36 mouse cellular contexts compared by ENCODE assay signal in the genomic region with DNA sequence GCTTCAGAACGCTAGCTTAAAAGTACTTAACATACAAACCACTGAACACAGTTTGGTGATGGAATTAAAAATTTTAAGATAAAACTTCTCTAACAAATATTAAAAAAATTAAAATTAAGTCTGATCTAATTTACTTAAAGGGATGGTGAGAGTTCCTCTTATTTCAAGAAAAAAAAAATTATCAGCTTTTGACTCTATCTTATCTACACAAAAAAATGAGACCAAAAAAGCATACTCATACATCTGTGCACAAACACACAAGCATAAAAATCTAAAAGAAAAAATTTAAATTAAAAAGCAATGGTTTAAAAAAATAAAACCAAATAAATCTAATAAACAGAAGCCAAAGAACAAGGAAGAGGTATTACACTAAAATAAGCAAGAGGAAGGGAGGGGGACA. TPM values are rescaled to one million over a fixed set of nuclear protein-coding genes. Genes with fewer than 3 reads are reported as not detected.
"Had no signal": no experiment of that assay in that cellular context is flagged by ENCODE, and none has a peak within 500 bp of the region (broad histone marks: within the 10 kb centered on the region; RNA-seq: fewer than 3 reads in every experiment).

No protein-coding gene starts in this region.

- DNase-seq: heart, postnatal 10 days; heart, postnatal 14 days; heart, postnatal 36 days; heart, postnatal 4 days; kidney, adult 11 months; kidney, adult 18-20 months; kidney, adult 2 months; kidney, adult 8-10 months; kidney, adult 9 months; kidney, postnatal 10 days; kidney, postnatal 14 days; kidney, postnatal 25 days; kidney, postnatal 36 days; kidney, postnatal 4 days; layer of hippocampus, adult 9-11 months; layer of hippocampus, postnatal 36 days had no signal

- H3K4me1 ChIP-seq: heart, embryonic 10.5 days; heart, embryonic 12.5 days; heart, embryonic 13.5 days; intestine, embryonic 15.5 days; kidney, embryonic 15.5 days had no signal

- H3K9ac ChIP-seq: heart, embryonic 12.5 days; heart, embryonic 13.5 days; heart, embryonic 15.5 days; hindbrain, embryonic 12.5 days; hindbrain, embryonic 13.5 days; hindbrain, embryonic 14.5 days; hindbrain, embryonic 15.5 days; intestine, embryonic 15.5 days; kidney, embryonic 15.5 days had no signal

- H3K27ac ChIP-seq: heart, embryonic 10.5 days; heart, embryonic 13.5 days; heart, embryonic 15.5 days; hindbrain, embryonic 10.5 days; hindbrain, embryonic 12.5 days; hindbrain, embryonic 13.5 days; hindbrain, embryonic 14.5 days; hindbrain, embryonic 15.5 days; hindbrain, postnatal 0 days; intestine, embryonic 15.5 days; kidney, embryonic 15.5 days; kidney, postnatal 0 days; layer of hippocampus, adult 2 months; left cerebral cortex, adult 2 months had no signal

- H3K4me2 ChIP-seq: heart, embryonic 11.5 days; heart, embryonic 12.5 days; heart, embryonic 13.5 days; heart, embryonic 15.5 days; hindbrain, embryonic 12.5 days; hindbrain, embryonic 13.5 days; hindbrain, embryonic 14.5 days; hindbrain, embryonic 15.5 days; intestine, embryonic 15.5 days; kidney, embryonic 15.5 days had no signal

- H3K36me3 ChIP-seq: heart, embryonic 10.5 days; heart, embryonic 12.5 days; heart, embryonic 15.5 days; hindbrain, embryonic 10.5 days; hindbrain, embryonic 12.5 days; hindbrain, embryonic 13.5 days; hindbrain, embryonic 15.5 days; intestine, embryonic 15.5 days; kidney, embryonic 15.5 days had no signal

- H3K9me3 ChIP-seq: heart, embryonic 10.5 days; heart, embryonic 12.5 days; heart, embryonic 13.5 days; heart, embryonic 15.5 days; hindbrain, embryonic 10.5 days; hindbrain, embryonic 12.5 days; hindbrain, embryonic 13.5 days; hindbrain, embryonic 15.5 days; intestine, embryonic 15.5 days; kidney, embryonic 15.5 days had no signal

- ATAC-seq: hindbrain, embryonic 16.5 days; hindbrain, postnatal 0 days; inflammation-experienced regulatory T-cells, adult 6 months; intestine, embryonic 15.5 days; intestine, embryonic 16.5 days had no signal

- H3K27me3 ChIP-seq: heart, embryonic 12.5 days; heart, embryonic 13.5 days; heart, embryonic 15.5 days; hindbrain, embryonic 12.5 days; hindbrain, embryonic 13.5 days; hindbrain, embryonic 15.5 days; intestine, embryonic 15.5 days; kidney, embryonic 15.5 days had no signal

- H3K4me3 ChIP-seq: heart, embryonic 10.5 days; heart, embryonic 12.5 days; heart, embryonic 13.5 days; heart, embryonic 15.5 days; hindbrain, embryonic 10.5 days; hindbrain, embryonic 12.5 days; hindbrain, embryonic 13.5 days; hindbrain, embryonic 15.5 days; intestine, embryonic 15.5 days; kidney, embryonic 15.5 days; layer of hippocampus, adult 2 months; left cerebral cortex, adult 2 months had no signal

RNA-seq across cellular contexts. Expression of a gene that starts 45.9 kb away (rescaled TPM):
- total RNA-seq: hematopoietic stem cell, adult 5-6 weeks had no signal
